Mouse (Mus musculus) adrenal gland, adult 2 months (tissue): Measurements from ENCODE around the gene Gm20388. TPM values are rescaled to one million over a fixed set of nuclear protein-coding genes. Genes with fewer than 3 reads are reported as not detected.
"Not testable (repeated sequence)": the region's sequence is repeated elsewhere in the genome, so short reads cannot be mapped to it uniquely, and the experiment has no call there.

Experiments
- DNase-seq: peaks from one replicate; pipeline ENCODE4 v3.0.0; 2021
- polyA plus RNA-seq: library from polyadenylated mRNA; depleted of rRNA; stranded (reverse); fragments of >200 nt; gene quantifications from 2 replicates; pipeline ENCODE4 v1.2.3, GENCODE M21; 2012
- total RNA-seq, 2 experiments: library from RNA; stranded (reverse); gene quantifications; 2 replicates each; pipeline ENCODE4 v1.2.3; 2021

Gene Gm20388
- total and polyA plus RNA-seq, 3 experiments: 5.9 to 50.1 (median 9.9) TPM

GRCm38 (mm10) chr8:123536242-123536989, 3625.8 kb downstream of the Gm20388 start:
- no peak for DNase-seq

- no peak for DNase-seq
Observed at GRCm38 (mm10) chr8:123536990-123537380, 3626.3 kb downstream of the Gm20388 start.

- DNase-seq: not testable (repeated sequence)
Observed at GRCm38 (mm10) chr8:123537641-123538040, 3627.0 kb downstream of the Gm20388 start.

DNA sequence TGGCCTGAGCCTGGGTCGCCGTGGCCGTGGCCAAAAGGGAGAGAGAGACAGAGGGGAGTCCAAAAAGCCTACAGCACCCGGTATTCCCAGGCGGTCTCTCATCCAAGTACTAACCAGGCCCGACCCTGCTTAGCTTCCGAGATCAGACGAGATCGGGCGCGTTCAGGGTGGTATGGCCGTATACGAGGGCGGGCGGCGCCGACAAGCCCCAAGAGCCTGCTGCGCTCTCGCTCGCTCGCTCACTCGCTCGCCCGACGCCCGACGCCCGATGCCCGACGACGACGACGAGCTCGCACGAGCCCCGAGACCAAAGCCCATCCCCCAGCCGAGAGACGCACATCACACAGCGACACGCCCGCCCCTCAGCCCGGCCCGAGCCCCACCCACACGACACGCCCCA, 3653.6 kb downstream of the Gm20388 start:
- DNase-seq: not testable (repeated sequence)

- peak; percentile 0 for DNase-seq
Observed at GRCm38 (mm10) chr8:123575386-123575785, 3664.7 kb downstream of the Gm20388 start.

- peak; percentile 4 for DNase-seq
Observed at GRCm38 (mm10) chr8:123600666-123601172, 3690.1 kb downstream of the Gm20388 start.

- not testable (repeated sequence) for DNase-seq
Observed at GRCm38 (mm10) chr8:123601457-123601856, 3690.8 kb downstream of the Gm20388 start.

DNA sequence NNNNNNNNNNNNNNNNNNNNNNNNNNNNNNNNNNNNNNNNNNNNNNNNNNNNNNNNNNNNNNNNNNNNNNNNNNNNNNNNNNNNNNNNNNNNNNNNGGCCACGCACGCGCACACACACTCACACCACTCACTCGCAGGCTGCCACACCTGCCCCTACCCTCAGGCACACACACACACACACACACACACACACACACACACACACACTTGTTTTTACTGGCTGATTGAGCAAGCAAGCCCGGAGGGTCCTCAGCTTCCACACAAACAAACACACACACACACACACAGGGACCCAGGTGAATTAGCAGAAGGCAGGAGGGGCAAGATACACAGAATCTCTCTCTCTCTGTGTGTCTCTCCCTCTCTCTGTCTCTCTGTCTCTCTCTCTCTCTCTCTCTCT, 3702.0 kb downstream of the Gm20388 start:
- DNase-seq: peak; percentile 0

GRCm38 (mm10) chr8:123623523-123623922, 3712.9 kb downstream of the Gm20388 start:
- DNase-seq: not testable (repeated sequence)

DNA sequence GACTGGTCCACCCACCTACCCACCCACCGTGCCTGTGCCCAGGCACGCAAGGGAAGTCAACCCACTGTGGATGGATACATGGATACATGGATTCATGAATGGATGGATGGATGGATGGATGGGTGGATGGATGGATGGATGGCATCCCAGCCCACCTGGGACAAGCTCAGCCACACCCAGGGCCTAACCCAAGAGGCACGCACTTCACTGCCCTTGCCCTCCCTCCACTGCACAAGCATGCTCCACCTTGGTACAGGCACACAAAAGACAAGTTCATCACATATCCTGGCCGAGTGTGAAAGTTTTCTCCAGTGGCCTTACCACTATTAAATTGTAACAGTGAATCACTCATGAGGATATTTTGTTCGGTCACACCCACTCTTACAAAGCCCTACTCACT, 3713.6 kb downstream of the Gm20388 start:
- DNase-seq: peak; percentile 1

GRCm38 (mm10) chr8:123624702-123625101, 3714.1 kb downstream of the Gm20388 start:
- DNase-seq: no peak

GRCm38 (mm10) chr8:123625717-123626116, 3715.1 kb downstream of the Gm20388 start:
- DNase-seq: no peak

- DNase-seq: peak; percentile 7
Observed at GRCm38 (mm10) chr8:123627410-123628147, 3716.9 kb downstream of the Gm20388 start.

DNA sequence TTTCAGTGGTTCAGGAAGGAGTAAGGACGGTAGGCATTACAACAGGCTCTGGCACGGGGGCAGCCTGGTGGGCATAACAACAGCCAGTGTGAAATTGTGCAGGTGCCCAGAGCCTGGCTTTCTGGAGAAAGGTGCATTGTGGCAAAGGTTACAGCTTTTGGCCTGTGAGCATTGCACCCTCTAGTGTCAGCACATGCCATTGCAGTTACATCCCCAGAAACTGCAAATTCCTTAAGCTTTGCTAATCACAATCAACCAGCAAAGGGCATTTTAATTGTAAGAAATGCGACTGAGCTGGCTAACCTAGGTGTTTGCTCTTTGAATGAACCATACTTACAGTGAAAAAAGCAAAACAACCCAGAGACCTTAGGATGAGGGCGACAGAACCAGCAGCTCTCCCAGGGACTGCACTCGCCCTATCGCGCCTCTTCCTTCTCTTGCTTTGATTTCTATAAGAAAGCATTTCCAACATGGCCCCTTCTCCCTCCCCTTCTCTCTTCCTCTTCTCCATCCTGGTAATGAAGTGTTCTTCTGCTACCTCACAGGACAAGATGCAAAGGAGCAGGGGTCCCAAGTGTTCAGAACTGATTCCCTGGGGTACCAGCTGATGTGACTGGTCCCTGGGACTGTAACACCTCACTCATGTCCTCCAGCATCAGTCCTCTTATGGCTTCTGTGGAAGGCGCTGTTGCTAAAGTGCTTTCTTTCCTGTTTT, 3717.8 kb downstream of the Gm20388 start:
- peak; percentile 66 for DNase-seq

DNA sequence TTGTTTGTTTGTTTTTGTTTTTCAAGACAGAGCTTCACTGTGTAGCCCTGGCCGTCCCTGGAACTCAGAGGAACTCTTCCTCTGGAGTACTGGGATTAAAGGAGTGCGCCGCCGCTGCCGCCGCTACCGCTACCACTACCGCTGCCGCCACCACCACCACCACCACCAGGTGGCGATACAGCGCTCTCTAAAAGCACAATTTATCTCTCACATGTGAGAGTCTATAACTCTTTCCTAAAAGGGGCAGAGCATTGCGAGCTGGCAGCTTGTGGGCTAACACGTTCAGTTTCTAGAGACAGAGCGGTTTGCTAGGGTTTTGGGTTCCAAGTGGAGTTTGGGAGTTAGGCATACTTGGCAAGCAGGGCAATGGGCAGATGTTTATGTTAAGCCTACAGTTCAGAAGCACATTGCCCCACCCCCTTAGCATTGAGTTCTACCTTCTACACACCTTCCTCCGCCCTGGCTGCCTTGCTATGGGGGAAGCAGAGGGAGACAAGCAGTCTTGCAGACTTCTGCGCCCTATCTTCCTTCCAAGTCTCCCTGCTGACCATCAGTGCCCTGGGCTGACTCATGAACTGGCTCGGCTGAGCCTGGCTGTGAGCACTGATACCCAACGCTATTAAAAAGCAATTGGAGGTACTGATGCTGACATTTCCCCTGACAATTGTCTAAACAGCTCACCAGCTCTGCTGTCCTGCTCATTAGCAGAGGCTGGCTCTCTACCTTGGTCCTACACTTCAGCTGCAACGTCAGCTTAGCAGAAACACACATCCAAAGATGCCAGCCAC, 3718.5 kb downstream of the Gm20388 start:
- peak; percentile 76 for DNase-seq

DNA sequence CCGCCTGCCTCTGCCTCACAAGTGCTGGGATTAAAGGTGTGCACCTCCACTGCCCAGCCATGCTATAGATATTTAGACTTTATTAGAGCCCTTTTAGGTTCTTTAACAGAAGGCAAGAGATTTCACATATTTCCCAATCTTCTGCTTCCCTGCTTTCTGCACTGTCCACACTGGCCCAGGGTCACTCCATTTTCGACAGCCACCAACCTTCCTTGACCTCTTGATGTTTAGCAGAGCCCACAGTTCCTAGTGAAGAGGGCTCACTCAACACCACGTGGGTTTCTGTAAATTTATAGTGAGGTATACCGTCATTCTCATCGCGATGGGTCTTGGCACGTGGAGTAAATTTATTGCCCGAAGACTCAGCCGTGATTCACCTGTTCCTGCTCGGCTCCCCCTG, 3719.4 kb downstream of the Gm20388 start:
- no peak for DNase-seq

DNA sequence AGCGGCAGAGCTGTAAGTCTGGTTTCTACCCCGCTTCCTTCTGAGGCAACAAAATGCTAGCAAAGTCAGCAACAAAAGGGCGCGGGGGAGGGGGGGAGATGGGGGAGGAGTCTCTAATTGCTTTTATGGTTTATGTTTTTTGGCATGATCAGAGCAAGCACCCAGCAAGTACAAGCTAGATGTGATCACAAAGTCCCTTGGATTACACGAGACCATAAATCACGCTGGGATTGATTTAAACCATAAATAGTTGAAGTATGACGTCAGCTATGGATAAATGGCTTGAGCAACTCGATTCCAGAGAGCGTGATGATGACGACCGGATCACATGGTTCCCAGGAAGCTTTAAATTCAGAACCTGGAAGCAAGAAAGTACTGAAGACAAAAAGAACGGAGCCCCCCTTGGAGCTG, 3720.2 kb downstream of the Gm20388 start:
- DNase-seq: no peak

- not testable (repeated sequence) for DNase-seq
Observed at GRCm38 (mm10) chr8:123631746-123632145, 3721.1 kb downstream of the Gm20388 start.

GRCm38 (mm10) chr8:123632257-123632656, 3721.6 kb downstream of the Gm20388 start:
- no peak for DNase-seq

GRCm38 (mm10) chr8:123633801-123634200, 3723.2 kb downstream of the Gm20388 start:
- no peak for DNase-seq

- no peak for DNase-seq
Observed at GRCm38 (mm10) chr8:123634395-123635131, 3723.9 kb downstream of the Gm20388 start.
